In the genomic region with DNA sequence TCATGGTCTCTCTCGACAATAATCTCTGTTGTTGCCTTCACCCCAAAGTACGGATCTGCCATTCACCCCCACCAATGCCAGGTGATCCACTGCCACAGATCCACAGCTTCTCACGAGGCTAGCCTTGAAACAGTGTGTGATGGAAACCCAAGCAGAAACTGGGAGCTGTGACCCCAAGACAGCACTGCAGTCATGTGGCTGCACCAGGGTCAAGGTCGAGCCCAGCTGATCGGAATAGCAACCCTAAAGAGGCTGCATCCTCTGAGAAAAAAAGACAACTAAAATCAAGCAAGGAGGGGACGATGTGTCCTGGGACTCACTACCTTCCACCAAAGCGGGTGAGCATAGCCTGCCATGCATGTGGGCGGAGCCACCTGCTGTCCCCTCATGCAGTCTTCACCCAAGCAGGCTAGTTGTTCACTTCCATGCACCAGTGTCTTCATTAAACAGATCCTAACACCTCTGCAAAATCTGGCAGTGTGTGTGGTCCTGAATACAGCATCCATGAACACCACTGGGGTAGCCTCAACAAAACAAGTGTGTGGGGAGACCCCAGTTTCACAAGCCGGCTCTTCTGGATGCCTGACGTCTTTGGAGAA, we compare ENCODE assay signal across 10 mouse cellular contexts. TPM values are rescaled to one million over a fixed set of nuclear protein-coding genes. Genes with fewer than 3 reads are reported as not detected.
DNase-seq lines count a peak whose midpoint lies in the region; ATAC-seq and TF ChIP-seq lines count a peak whose summit lies in the region.
"Had no signal": no experiment of that assay in that cellular context is flagged by ENCODE, and none has a peak within 500 bp of the region (broad histone marks: within the 10 kb centered on the region; RNA-seq: fewer than 3 reads in every experiment).

No protein-coding gene starts in this region.

- H3K9me3 ChIP-seq in kidney, embryonic 14.5 days (ENCODE audit: control insufficient read depth, low read length): no peaks in the 10 kb centered on the region
- H3K9me3 ChIP-seq in stomach, embryonic 14.5 days (ENCODE audit: control insufficient read depth, low read depth, low read length): no peaks in the 10 kb centered on the region
- no peaks in the 10 kb centered on the region for H3K9me3 ChIP-seq in stomach, postnatal 0 days (ENCODE audit: control insufficient read depth, low read length)

- peaks cover 43% of the 10 kb centered on the region for H3K4me1 ChIP-seq in kidney, embryonic 14.5 days (ENCODE audit: control insufficient read depth, insufficient read depth, low read length)
- H3K4me1 ChIP-seq in stomach, embryonic 14.5 days (ENCODE audit: control insufficient read depth, insufficient read depth, low read length): peaks cover 54% of the 10 kb centered on the region
- H3K4me1 ChIP-seq in stomach, postnatal 0 days (replicated peaks; ENCODE audit: control insufficient read depth, insufficient read depth): peaks cover 7% of the 10 kb centered on the region

- TF ChIP-seq CTCF in stomach, postnatal 0 days (IDR thresholded peaks at IDR 0.05; ENCODE audit: low read depth): no peak

- H3K9ac ChIP-seq in kidney, embryonic 14.5 days (ENCODE audit: low read depth, low read length): no peak overlapping the region
- H3K9ac ChIP-seq in stomach, embryonic 14.5 days (replicated peaks; ENCODE audit: low read depth, low read length): no peak overlapping the region
- no peak overlapping the region for H3K9ac ChIP-seq in stomach, postnatal 0 days (ENCODE audit: low read length)
- H3K9ac ChIP-seq: liver, embryonic 14.5 days had no signal

- H3K4me2 ChIP-seq in kidney, embryonic 14.5 days (replicated peaks; ENCODE audit: low read depth, low read length): no peak overlapping the region
- no peak overlapping the region for H3K4me2 ChIP-seq in stomach, embryonic 14.5 days (replicated peaks; ENCODE audit: low read depth, low read length)
- H3K4me2 ChIP-seq in stomach, postnatal 0 days (replicated peaks; ENCODE audit: low read depth): no peak overlapping the region

- DNase-seq in adrenal gland, postnatal 36 days: peak; percentile 49 to 52
- DNase-seq in adrenal gland, adult 18-20 months (ENCODE audit: low spot score in 2 of 2): no peak
- no peak for DNase-seq in kidney, postnatal 4 days
- no peak for DNase-seq in stomach, postnatal 0 days (ENCODE audit: low spot score)
- no peak for DNase-seq in embryo, embryonic 10.5 days (ENCODE audit: low spot score)
- no peak for DNase-seq in right cerebral cortex, postnatal 4 days
- DNase-seq: spleen, adult 18-20 months had no signal

- no peaks in the 10 kb centered on the region for H3K36me3 ChIP-seq in kidney, embryonic 14.5 days (ENCODE audit: control insufficient read depth, insufficient read depth, low read length)
- H3K36me3 ChIP-seq in stomach, embryonic 14.5 days (ENCODE audit: control insufficient read depth, insufficient read depth, low read length): no peaks in the 10 kb centered on the region
- H3K36me3 ChIP-seq in stomach, postnatal 0 days (ENCODE audit: control insufficient read depth, insufficient read depth, low read length): no peaks in the 10 kb centered on the region

- H3K27ac ChIP-seq in kidney, embryonic 14.5 days (ENCODE audit: low read depth, low read length): peak overlapping the region; percentile 34; the same call in 1 of the 2 replicates
- peak overlapping the region; percentile 50; the same call in 1 of the 2 replicates for H3K27ac ChIP-seq in stomach, embryonic 14.5 days (ENCODE audit: low read length)
- H3K27ac ChIP-seq in stomach, postnatal 0 days (replicated peaks): no peak overlapping the region; the same call in 1 of the 2 replicates
- H3K27ac ChIP-seq: liver, embryonic 14.5 days had no signal

- WGBS in kidney, embryonic 14.5 days: 84% methylated on average over 10 of the region's 10 CpGs
- 76% methylated on average over 10 of the region's 10 CpGs for WGBS in stomach, embryonic 14.5 days
- WGBS in stomach, postnatal 0 days: 80% methylated on average over 10 of the region's 10 CpGs

- no peak for TF ChIP-seq EP300 in stomach, postnatal 0 days (optimal IDR thresholded peaks at IDR 0.05)

- no peak for ATAC-seq in kidney, embryonic 14.5 days (ENCODE audit: low FRiP score, low TSS enrichment)
- no peak for ATAC-seq in stomach, embryonic 14.5 days (ENCODE audit: insufficient number of reproducible peaks, insufficient read depth, low FRiP score, low read depth)
- ATAC-seq in stomach, postnatal 0 days (ENCODE audit: low FRiP score, low TSS enrichment): no peak

- no peaks in the 10 kb centered on the region for H3K27me3 ChIP-seq in kidney, embryonic 14.5 days (ENCODE audit: control insufficient read depth, insufficient read depth, low read length)
- H3K27me3 ChIP-seq in stomach, embryonic 14.5 days (ENCODE audit: control insufficient read depth, insufficient read depth, low read length): no peaks in the 10 kb centered on the region
- no peaks in the 10 kb centered on the region for H3K27me3 ChIP-seq in stomach, postnatal 0 days (ENCODE audit: control insufficient read depth, insufficient read depth, low read length)

- H3K4me3 ChIP-seq in kidney, embryonic 14.5 days (ENCODE audit: low read length): no peak overlapping the region
- H3K4me3 ChIP-seq in stomach, embryonic 14.5 days (ENCODE audit: low read depth, low read length): no peak overlapping the region
- H3K4me3 ChIP-seq in stomach, postnatal 0 days (ENCODE audit: low read depth, low read length): no peak overlapping the region

RNA-seq across cellular contexts. Expression of a gene that starts 12.1 kb away (rescaled TPM):
- 10 to 100 TPM; 46.9 to 60.6 TPM for total RNA-seq in adrenal gland, postnatal 36 days (2021)
- 10 to 100 TPM; 48.3 to 51.5 TPM for total RNA-seq in adrenal gland, adult 18-20 months (2021)
- polyA plus RNA-seq in kidney, embryonic 14.5 days (2014; fragmentation: Nextera tagmentation; extraction: Ambion mirVana): 12.5 and 20.3 TPM in 2 replicates
- 29.7 and 31.2 TPM in 2 replicates for polyA plus RNA-seq in stomach, embryonic 14.5 days (2014; fragmentation: Nextera tagmentation; extraction: Ambion mirVana)
- polyA plus RNA-seq in stomach, postnatal 0 days (2015; fragmentation: Nextera tagmentation; extraction: Ambion mirVana): 10.4 and 10.5 TPM in 2 replicates

Comparison
In these comparisons a context has a peak if more than half of its experiments do, and no peak if none do; other contexts are left out.
1. DNase-seq: peak in adrenal gland, postnatal 36 days (2 of 2); none in adrenal gland, adult 18-20 months (0 of 2), kidney, postnatal 4 days (0 of 2), stomach, postnatal 0 days (single experiment), embryo, embryonic 10.5 days (single experiment) and right cerebral cortex, postnatal 4 days (single experiment).